8 mouse cellular contexts compared by ENCODE assay signal in genomic region chr10:86452326-86452995, GRCm38 (mm10). TPM values are rescaled to one million over a fixed set of nuclear protein-coding genes. Genes with fewer than 3 reads are reported as not detected.
A peak's percentile ranks its signal among the peaks of the same experiment; 100 is the strongest.
DNase-seq lines count a peak whose midpoint lies in the region; ATAC-seq and TF ChIP-seq lines count a peak whose summit lies in the region.

No protein-coding gene starts in this region.

- H3K4me2 ChIP-seq in forebrain, postnatal 0 days (ENCODE audit: low read depth) = no peak overlapping the region
- H3K4me2 ChIP-seq in liver, embryonic 11.5 days = no peak overlapping the region
- H3K4me2 ChIP-seq in neural tube, embryonic 13.5 days = no peak overlapping the region

- H3K27me3 ChIP-seq in forebrain, postnatal 0 days (ENCODE audit: insufficient read depth, low read length) = no peaks in the 10 kb centered on the region
- H3K27me3 ChIP-seq in liver, embryonic 11.5 days (replicated peaks; ENCODE audit: control insufficient read depth, insufficient read depth, low read length) = no peaks in the 10 kb centered on the region
- no peaks in the 10 kb centered on the region for H3K27me3 ChIP-seq in neural tube, embryonic 13.5 days

- peaks cover 9% of the 10 kb centered on the region; the same call in 1 of the 2 replicates for H3K36me3 ChIP-seq in forebrain, postnatal 0 days (ENCODE audit: insufficient read depth)
- H3K36me3 ChIP-seq in liver, embryonic 11.5 days (ENCODE audit: control insufficient read depth, insufficient read depth, low read length) = no peaks in the 10 kb centered on the region
- H3K36me3 ChIP-seq in neural tube, embryonic 13.5 days = no peaks in the 10 kb centered on the region

- H3K4me1 ChIP-seq in forebrain, postnatal 0 days (ENCODE audit: insufficient read depth) = 0 out of 2 replicates have a peak, but pooled peaks cover 2% of the 10 kb centered on the region
- H3K4me1 ChIP-seq in liver, embryonic 11.5 days (replicated peaks; ENCODE audit: control insufficient read depth, insufficient read depth, low read length) = no peaks in the 10 kb centered on the region
- H3K4me1 ChIP-seq in neural tube, embryonic 13.5 days (replicated peaks) = peaks cover 7% of the 10 kb centered on the region

- peak; percentile 71 for ATAC-seq in forebrain, postnatal 0 days
- 0 out of 2 replicates have a peak, but pooled peaks have one; percentile 36 for ATAC-seq in liver, embryonic 11.5 days (replicated peaks; ENCODE audit: low FRiP score)
- ATAC-seq in neural tube, embryonic 13.5 days (ENCODE audit: low read depth) = peak; percentile 79

- DNase-seq in urinary bladder, adult 18-20 months (ENCODE audit: low spot score in 2 of 2) = peak; percentile 9 to 26
- DNase-seq in urinary bladder, postnatal 10 days (ENCODE audit: low spot score) = no peak
- DNase-seq in cerebellum, adult 18-20 months = peak; percentile 63 to 64
- peak; percentile 77 for DNase-seq in forebrain, postnatal 0 days
- peak; percentile 58 for DNase-seq in kidney, adult 18-20 months
- DNase-seq in liver, embryonic 11.5 days (ENCODE audit: low spot score) = no peak
- no peak for DNase-seq in spleen, postnatal 4 days (ENCODE audit: low spot score in 2 of 2)

- no peaks in the 10 kb centered on the region for H3K9me3 ChIP-seq in forebrain, postnatal 0 days (ENCODE audit: low read length)
- H3K9me3 ChIP-seq in liver, embryonic 11.5 days (ENCODE audit: control insufficient read depth, low read length) = no peaks in the 10 kb centered on the region
- H3K9me3 ChIP-seq in neural tube, embryonic 13.5 days = no peaks in the 10 kb centered on the region

- TF ChIP-seq CTCF in forebrain, postnatal 0 days (IDR thresholded peaks at IDR 0.05; ENCODE audit: low read depth) = peak; percentile 90

- no peak overlapping the region for H3K4me3 ChIP-seq in forebrain, postnatal 0 days (ENCODE audit: low read depth, low read length)
- H3K4me3 ChIP-seq in liver, embryonic 11.5 days (ENCODE audit: low read depth, low read length) = no peak overlapping the region
- H3K4me3 ChIP-seq in neural tube, embryonic 13.5 days = no peak overlapping the region

- H3K27ac ChIP-seq in forebrain, postnatal 0 days (ENCODE audit: low read depth, low read length) = no peak overlapping the region
- no peak overlapping the region for H3K27ac ChIP-seq in liver, embryonic 11.5 days (ENCODE audit: low read depth, low read length)
- no peak overlapping the region for H3K27ac ChIP-seq in neural tube, embryonic 13.5 days (replicated peaks)

- 43% methylated on average over 6 of the region's 6 CpGs for WGBS in forebrain, postnatal 0 days
- WGBS in liver, embryonic 11.5 days = 35% methylated on average over 6 of the region's 6 CpGs
- 41% methylated on average over 6 of the region's 6 CpGs for WGBS in neural tube, embryonic 13.5 days

- no peak overlapping the region for H3K9ac ChIP-seq in forebrain, postnatal 0 days
- no peak overlapping the region for H3K9ac ChIP-seq in liver, embryonic 11.5 days (ENCODE audit: low read depth, low read length)
- no peak overlapping the region for H3K9ac ChIP-seq in neural tube, embryonic 13.5 days

RNA-seq across cellular contexts. Expression of gene Syn3, which starts 46.2 kb away (rescaled TPM):
- total RNA-seq in forebrain, postnatal 0 days (2014; rRNA removed) = 31.4 and 47.6 TPM in 2 replicates
- polyA plus RNA-seq in forebrain, postnatal 0 days (2015; fragmentation: Nextera tagmentation; extraction: Ambion mirVana) = 11.2 and 16.4 TPM in 2 replicates
- 0.58 and 0.66 TPM in 2 replicates for polyA plus RNA-seq in liver, embryonic 11.5 days (2014; fragmentation: Nextera tagmentation; extraction: Ambion mirVana)
- 14.7 and 16.5 TPM in 2 replicates for polyA plus RNA-seq in neural tube, embryonic 13.5 days (2015; fragmentation: Nextera tagmentation; extraction: Ambion mirVana)

Comparison
In these comparisons a context has a peak if more than half of its experiments do, and no peak if none do; other contexts are left out.
1. DNase-seq: peak in urinary bladder, adult 18-20 months (2 of 2), cerebellum, adult 18-20 months (2 of 2), forebrain, postnatal 0 days (single experiment) and kidney, adult 18-20 months (single experiment); none in urinary bladder, postnatal 10 days (single experiment), liver, embryonic 11.5 days (single experiment) and spleen, postnatal 4 days (0 of 2).
2. Peak in every context shown above with its lines, with median percentiles within 50 percentile points of each other: ATAC-seq.